Mouse (Mus musculus) urinary bladder, postnatal 4 days (tissue): ENCODE measurements at regions not wholly inside any gene's neighbourhood (a gene's known extent, or its start where the extent isn't known, plus 50 kb on each side); places are given as distances from the start of the nearest gene placed in this dataset.
A peak's percentile ranks its signal among the peaks of the same experiment; 100 is the strongest.

Source experiments
- DNase-seq, 2 experiments: peaks; one replicate each; pipeline ENCODE4 v3.0.0; 2021 to 2022; ENCODE audit warnings: low spot score in 2 of 2

- no peak for DNase-seq
Observed at GRCm38 (mm10) chr4:57362652-57363051, 61.0 kb upstream of the Ptpn3 start.

GRCm38 (mm10) chr4:57369736-57370373, 64.2 kb upstream of the Palm2 start:
- peak; percentile 61 to 82 for DNase-seq

GRCm38 (mm10) chr4:57377872-57378271, 56.2 kb upstream of the Palm2 start:
- no peak for DNase-seq

- no peak for DNase-seq
Observed at GRCm38 (mm10) chr4:57380063-57380800, 53.8 kb upstream of the Palm2 start.

GRCm38 (mm10) chr4:57381306-57381705, 52.7 kb upstream of the Palm2 start:
- DNase-seq: no peak
